Mouse (Mus musculus) monocyte, adult 2 months (primary cell): ENCODE measurements around the gene Ndnf.

Experiments used
- DNase-seq, 2 experiments: peaks; one replicate each; pipeline ENCODE4 v3.0.0; 2022; ENCODE audit warnings: low spot score in 2 of 2, low read depth in 1 of 2

Gene Ndnf

DNA sequence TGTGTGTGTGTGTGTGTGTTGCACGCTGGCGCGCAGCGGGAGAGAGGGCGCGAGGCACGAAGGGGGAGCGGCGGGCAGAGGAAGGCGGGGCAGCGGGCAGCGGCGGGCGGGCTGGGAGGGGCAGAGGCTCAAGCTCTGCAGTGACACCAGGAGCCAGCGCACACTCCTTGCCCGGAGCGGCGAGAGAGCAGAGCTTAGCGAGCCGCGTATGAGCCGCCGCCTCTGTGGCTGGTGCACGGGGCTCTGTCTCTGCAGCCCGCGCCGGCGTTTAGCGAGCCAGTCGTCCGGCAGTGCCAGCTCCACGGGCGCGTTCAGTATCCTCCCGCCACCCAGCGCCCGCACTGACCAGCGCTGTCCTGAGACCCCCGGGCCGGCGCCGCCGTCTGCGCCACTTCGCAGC is at the start of gene Ndnf:
Gene Ndnf, plus strand, starts transcription at position 140 of the 400 bp plus-strand sequence.
- peak in 1 of 2 experiments; percentile 23 for DNase-seq

DNA sequence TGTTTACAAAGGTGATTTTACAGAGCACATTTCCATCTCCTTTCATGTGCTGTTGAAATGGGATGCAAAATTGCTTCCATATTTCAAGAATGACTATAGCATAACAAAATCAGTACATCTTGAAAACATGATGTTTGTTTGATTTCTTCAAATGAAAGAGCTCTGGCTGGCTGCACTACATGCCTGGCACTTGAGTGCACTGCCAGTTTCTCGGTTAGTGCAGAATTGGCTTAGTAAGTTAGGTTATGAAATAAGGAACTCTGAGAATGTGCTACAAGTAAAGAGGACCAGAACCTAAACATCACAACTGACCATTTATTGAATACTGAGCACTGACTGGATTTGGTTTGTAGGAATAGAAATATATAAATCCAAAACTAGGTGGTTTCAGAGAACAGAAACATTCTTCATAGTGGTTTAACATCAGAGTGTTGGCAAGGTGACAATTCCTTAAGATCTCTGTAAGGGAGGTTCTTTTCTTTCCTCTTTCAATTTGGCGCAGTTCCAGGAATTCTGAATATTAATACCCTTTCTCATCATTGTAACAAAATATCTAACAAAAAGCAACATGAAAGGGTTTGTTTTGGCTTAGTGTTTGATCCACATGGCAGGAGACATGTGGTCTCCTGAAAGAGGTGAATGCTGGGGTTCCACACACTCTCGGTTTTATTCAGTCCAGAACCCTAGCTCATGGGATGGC is 48.2 kb upstream of the Ndnf start:
- no peak for DNase-seq

DNA sequence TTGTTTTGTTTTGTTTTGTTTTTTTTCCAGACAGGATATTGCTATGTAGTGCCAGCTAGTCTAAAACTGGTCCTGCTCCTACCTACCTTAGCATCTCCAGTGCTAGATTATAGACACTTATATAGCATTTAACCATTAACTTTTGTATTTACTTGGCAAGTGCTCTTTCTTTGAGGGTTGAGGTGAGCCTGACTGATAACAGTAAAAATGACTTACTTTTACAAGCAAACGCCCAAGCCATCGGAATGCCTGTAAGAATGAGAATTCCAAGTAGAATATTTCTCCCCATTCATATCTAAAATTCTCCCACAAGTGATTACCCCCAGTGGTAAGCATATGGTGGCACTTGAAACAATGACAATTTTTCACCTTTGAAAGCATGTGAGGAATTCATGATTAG is 40.8 kb upstream of the Ndnf start:
- DNase-seq: no peak

DNA sequence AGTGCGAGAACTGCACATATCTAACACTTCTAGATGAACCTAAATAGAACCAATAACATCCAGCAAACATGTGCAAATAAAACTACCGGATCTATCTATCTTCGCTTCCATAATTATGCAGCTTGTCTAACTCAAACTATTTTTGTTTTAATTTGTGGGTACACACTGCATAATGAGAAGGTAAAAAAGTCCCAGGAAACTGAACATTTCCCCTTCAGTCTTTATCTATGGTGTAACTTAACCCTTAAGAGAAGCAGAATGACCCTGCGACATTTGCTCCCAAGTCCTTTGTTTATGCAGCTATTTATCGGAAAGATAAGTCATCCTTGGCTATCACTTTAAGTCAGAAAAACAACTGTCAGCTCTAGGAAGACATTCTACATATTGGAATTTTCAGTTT is 39.2 kb upstream of the Ndnf start:
- no peak for DNase-seq

DNA sequence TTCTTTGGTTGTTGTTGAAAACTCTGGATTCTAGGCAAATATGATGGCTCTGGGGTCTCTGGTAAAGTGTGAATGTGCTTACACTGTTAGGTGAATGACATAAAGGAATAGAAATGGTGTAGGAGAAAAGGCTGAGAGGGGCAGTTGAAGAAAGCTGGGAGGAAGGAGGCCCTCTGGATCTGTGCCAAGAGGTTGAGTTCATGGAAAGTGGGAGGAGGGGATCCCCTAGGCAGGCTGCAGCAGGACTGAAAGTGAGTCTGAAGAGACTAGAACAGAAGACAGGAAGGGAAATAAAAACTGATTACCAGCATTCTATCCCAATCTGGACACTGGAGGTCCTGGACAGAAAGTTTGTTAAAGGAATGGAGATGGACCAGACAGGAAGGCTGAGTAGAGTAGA is 29.0 kb upstream of the Ndnf start:
- DNase-seq: no peak

DNA sequence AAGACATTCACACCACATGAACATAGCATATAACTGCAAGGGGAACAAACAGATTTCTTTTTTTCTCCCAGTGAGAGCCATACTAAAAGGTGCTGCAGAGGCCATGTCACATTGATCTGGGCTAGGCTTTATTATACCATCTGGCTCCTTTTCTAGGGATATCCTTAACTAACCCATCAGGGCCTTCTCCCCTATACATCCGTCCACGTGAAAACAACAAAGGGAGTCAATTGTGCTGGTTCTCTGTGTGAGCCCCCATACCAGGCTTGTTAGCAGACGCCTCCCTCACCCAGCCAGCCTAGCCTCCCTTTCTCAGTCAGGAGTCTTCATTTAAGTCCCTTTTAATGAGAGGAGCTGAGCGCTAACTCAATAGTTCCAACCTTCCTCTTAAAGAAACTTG is 27.3 kb upstream of the Ndnf start:
- DNase-seq: no peak

DNA sequence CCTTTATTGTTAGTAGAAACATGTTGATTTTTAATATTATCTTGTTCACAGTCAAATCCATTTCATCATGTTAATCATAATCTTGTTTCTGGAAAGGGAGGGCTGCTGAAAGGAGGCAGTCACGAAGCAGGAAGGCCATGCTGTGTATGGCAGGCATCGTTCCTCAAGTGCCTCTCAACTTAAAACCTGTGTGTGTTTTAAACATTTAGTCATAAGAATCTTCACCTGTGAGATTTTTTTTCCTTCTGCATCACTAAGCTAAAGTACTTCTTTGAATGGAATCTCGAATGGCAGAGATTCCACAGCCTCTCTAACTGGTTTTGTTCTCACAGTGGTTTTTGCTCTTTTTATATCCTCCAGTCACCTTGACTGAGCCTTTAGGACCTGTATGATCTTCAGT is 25.0 kb upstream of the Ndnf start:
- no peak for DNase-seq

DNA sequence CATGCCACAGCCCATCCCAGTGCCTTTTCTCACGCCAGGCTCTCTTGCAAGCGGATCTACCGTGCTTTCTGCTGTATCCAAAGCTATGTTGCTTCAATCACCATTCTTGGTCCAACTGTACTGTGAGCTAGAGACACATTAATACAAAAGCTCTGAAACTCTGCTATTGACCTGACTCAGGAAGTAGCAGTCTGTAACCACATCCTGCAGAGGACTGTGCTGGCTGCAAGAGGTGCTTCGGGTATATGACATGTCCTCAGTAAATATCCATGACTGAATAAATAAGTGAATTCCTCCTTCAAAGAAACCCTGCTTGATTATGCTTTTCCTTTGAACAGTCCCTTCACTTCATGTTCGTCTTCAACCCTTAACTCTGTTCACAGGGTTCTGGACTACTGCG is 23.7 kb upstream of the Ndnf start:
- DNase-seq: no peak

DNA sequence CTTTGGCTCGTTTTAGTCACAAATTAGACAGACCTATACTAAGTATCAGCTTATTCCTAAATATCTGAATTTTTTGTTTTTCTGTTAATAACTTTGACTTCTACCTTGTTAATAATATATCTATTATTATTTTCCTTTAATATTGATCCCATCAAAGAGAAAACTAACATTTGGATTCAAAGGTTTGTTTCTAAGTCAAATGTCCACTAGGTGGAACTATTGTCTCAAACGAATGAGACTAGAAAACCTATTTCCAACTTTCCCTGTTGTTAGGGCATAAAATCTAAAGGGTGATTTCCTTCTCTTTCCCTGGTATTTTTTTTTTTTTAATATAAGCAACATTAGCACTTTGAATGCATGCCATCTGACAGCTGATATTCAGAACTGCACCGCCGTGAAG is 20.0 kb upstream of the Ndnf start:
- no peak for DNase-seq

DNA sequence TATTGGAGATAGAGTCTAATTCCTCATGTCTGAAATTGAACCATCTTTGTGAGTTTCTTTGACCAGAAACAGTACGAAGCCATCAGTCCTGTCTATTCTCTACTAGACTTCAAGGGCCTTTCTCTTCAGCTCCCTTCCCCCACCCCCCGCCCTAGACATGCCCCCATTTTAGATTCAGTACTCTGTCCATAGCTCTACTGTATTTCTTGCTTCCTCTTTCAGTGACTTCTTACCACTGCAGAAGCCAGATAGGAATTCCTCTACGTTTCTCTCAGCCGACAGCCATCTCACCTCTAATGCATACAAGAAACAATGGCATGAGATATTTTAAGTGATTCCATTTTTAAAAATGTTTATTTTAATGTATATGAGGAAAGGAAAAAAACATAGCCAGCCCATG is 10.1 kb upstream of the Ndnf start:
- DNase-seq: no peak

DNA sequence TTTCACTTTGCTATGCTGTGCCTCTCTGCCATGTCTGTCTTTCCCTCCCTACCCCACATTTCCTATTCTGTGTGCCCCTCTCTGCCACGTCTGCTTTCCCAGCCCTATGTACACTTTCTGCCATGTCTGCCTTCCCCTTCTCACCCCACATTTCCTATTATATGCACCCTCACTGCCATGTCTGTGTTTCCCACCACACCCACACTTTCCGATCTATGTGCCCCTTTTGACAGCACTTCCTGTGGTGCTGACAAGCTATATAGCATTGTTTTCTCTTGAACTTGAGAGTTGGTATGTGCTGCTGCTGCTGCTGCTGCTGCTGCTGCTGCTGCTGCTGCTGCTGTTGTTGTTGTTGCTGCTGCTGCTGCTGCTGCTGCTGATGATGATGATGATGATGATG is 9.3 kb upstream of the Ndnf start:
- no peak for DNase-seq

DNA sequence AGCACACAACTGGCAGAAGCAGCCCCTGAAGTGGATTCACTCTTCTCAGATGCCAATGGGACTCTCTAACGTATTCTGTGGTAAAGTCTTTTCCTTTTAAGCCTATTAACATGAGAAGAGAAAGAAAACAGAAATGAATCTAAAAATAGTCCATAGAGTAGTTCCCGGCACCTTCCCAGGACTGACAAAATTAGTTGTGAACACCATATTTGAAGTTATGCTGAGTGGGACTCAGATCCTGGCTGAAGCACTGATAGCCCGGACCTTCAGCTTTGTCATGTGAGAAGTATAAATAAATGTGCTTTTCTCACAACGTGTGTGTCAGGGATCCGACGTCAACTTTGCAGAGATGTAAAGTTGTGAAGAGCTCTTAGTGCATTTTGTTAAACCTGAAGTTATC is 7.4 kb upstream of the Ndnf start:
- DNase-seq: no peak

DNA sequence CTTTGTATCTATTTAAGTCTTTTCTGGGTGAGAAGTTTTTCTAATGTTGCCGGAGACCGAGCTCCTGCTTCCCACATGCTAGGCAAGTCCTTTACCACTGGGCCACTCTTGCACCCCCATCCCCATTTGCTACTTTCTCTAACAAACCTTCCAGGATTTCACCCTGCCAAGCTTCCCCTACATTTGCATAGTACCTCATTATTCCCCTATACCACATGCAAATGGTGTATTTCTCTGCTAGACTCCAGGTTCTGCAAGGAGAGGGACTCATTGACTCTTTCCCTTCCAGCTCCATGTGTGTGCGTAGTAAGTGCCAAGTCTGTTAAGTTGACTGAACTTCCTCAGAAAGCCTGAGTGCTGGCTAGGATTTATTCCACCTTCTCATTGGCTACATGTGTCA is 5.1 kb upstream of the Ndnf start:
- no peak for DNase-seq

DNA sequence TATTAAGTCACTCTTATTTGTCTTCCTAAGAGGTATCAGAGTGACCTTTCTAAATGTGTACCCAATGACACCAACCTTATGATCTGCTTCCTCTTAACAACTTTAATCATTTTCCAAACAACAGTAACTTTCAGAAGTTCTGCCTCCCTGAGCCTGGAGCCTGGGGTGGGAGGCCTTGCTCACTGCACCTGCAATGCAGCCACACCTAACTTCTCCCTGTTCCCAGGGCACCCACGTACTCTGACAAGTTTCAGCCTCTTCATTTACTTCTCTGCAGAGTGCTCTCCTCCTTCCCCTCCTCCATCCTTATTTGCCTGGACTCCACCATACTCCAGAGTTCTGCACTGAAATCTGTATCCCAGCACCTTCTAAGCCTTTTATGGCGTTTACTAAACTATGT is 1.4 kb upstream of the Ndnf start:
- DNase-seq: no peak

DNA sequence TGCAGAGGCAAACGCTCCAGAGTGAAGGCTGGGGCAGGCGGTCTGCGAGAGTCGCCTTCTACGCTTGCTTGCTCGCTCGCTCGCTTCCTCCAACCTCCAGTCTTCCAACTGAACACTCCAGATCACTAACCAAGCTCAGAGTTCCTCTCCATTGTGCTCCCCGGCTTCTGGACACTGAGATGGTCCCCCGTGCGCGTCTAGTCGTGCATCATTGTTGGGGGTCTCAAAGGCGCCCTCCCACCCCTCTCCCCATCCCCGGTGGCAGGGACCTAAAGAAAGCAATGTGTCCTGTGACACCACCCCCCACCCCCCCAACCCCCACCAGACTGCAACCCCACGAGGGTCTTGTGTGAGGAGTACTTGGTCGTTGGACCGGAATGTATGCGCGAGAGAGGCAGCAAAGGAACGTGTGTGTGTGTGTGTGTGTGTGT is 394 bp upstream of the Ndnf start:
- DNase-seq: no peak

DNA sequence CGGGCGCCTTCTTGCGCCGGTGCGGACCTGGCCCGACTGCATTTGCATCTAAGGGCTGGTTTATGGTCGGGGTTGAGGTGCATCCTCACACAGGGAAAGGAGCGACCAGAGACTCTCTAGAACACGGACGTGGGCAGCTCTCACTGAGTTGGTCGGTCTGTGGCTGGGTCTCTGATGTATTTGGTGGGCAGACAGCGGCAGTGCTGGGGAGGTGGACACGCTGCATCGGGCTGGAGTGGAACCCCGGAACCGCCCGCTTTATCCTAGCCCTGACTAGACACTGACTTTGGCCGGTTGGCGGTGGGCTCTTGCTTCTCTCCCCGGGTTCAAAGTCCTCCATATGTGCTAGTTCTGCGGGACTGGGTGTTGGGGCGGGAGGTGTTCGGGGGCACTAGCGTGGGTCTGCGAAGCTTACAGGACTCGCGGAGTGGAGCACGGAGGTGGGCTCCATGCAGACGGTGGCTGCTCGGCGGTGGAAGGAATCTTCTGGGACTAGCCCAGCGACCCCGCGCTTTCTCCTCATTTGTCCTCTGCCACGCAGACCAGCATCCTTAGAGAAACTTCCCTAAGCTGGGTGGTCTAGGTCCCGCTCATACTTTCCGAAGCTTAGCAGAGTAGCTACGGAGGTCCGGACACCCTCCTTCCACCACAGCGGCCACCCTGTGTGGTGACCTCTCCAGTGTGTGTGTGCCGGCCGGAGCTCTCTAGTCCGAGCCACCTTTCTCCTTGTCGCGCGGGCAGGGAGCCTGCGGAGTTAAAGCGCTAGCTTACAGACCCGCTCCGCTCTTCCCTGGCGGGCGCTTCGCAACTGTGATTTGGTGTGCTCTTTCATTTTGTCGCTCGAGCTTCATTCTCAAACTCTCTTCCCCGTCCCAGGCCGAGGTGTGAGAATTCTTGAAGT is 991 bp downstream of the Ndnf start:
- DNase-seq: peak in 1 of 2 experiments; percentile 2

DNA sequence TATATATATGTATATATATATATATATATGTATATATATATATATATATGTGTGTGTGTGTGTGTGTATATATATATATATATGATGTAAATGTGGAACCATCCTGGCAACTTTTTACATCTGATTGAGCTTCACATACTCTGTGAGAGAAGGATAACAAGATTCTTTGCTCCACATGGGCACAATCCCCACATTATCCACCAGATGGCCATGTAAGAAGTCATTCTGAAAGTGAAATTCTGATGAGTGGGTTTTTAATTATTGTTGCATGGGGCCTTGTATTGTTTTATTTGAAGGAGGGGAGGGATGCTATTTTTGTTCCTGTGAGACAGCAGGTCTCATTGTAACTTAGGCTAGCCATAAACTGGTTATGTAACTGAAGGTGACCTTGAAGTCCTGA is 22.5 kb downstream of the Ndnf start:
- DNase-seq: no peak

DNA sequence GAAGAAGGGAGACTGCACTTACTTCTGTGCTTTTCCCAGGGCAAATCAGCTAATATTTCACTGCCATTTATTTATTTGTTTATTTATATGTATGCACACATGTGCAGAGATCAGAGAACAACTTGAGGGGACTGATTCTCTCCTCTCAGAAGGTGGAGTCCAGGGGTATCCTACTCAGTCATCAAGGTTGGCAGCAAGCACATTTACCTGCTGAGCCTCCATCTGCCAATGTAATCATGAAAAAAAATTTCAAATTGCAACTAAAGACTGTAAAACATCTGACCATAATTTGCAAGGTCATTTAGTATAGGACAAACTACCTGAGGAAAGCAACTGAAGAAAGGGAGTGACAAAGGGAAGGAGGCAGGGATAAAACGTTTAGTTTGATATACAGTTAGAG is 49.3 kb downstream of the Ndnf start:
- no peak for DNase-seq

DNA sequence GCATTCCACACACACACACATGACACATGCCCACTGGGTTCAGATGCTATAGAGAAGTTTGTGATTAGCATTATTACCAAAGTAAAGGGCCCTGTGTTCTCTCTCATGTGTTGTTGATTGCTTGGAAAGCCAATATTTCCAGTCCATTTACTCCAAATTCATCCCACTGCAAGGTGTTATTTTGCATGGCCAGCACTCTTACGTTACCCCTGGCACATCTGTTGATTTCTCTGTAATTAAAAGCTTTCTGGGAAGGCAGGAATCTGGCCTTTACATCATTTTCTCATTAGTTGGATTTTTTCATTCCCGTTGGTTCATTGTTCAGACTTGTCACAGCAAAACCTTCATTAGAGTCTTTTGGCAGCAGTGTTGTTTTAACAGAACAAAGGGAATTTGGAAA is 54.3 kb downstream of the Ndnf start:
- no peak for DNase-seq

DNA sequence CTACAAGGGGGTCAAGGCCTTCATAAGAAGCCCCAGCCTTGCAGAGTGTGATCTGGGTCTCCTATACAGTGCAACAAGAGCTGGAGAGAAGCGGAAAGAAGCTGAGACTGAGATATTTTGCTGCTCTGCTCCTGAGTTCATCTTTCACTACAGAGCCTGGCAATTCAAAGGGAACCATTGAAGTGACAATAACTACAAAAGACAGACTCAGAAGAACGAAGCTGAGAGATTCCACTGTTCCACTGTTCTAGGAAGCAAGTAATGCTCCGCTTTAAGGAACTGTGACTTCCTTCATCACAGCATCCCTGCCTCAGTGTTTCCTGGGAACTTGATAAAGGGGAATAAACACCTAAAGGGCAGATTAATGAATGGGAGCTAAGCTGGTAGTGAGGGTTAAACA is 56.9 kb downstream of the Ndnf start:
- DNase-seq: no peak

DNA sequence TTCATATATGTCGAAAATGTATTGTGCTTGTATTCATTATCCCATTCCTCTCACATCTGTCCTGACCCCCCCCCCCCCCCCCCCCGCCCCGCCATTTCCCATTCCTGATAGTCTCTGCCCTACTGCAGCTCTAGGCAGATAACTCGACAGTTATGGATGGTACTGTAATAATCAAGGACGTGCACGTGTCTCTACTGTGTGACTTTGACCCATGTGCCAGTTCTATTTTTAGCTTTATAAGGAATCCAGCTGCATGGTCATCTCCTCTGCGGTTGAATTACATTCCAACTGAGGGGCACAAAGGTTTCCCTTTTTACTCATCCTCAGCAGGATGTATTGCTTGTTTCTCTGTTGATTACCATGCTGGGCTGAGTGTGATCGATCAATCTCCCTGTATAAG is 68.1 kb downstream of the Ndnf start:
- DNase-seq: no peak

DNA sequence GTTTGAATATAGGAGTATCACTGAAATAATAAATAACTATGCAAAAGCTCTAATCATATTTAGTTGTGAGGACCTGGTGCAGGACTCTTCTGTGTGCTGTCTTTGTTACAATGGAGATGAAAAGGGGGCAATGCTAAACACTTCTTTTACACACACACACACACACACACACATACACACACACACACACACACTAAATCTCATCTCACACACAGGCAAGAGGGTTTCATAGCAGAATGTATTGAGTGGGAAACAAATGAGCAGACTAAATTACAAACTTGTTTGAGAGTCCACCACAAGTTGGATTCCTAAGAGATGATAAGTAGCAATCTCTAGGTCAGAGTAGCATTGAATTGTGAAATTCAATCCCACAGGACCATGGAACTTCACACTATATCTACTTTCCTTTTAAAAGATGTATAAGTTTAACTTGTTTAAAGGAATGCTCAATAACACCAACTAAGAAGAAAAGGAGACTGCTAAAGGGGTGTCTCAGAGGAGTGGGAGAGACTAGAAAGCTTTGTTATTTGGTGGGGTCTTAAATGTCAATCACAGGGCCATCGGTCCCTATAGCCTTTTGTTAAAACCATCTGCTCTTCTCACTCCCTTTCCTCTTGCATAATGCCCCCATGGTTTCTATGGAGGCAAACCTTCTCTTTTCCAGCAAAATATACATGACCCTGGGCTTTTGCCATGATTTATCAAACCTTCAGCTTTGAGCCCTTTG is 71.9 kb downstream of the Ndnf start:
- DNase-seq: no peak
